Mouse (Mus musculus) G1E-ER4 (cell line): ENCODE measurements around the gene Scn4b. TPM values are rescaled to one million over a fixed set of nuclear protein-coding genes. Genes with fewer than 3 reads are reported as not detected.

Source experiments
- GATA1 ChIP-seq: IDR thresholded peaks from one replicate; pipeline ENCODE4 v1.8.0; 2012; ENCODE audit warnings: low read length, inconsistent platforms
- polyA plus RNA-seq: library from polyadenylated mRNA; stranded (reverse); fragments of >175 nt; gene quantifications from 2 replicates; pipeline ENCODE4 v1.2.3, GENCODE M21; 2012

Scn4b gene
- polyA plus RNA-seq, 1 experiment, result not detected

DNA sequence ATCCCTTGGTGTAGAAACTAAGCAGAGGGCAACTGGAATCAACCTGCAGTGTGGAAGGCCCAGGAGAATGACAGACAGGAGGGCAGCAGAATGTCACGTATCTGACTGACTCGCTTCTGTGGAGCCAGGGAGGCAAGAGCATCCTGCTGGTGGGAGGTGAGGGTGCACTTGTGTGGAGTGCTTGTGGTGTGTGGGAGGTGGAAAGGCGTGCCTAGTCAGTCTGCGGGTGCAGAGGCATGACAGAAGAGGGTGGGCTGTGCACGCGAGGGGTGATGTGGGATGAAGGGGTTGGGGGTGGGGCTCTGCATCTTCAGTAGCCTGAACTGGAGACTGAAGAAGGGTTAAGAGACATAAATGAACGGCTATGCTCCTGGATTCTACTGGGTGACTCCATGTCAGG is 15.2 kb downstream of the Scn4b start:
- no peak for TF ChIP-seq GATA1

DNA sequence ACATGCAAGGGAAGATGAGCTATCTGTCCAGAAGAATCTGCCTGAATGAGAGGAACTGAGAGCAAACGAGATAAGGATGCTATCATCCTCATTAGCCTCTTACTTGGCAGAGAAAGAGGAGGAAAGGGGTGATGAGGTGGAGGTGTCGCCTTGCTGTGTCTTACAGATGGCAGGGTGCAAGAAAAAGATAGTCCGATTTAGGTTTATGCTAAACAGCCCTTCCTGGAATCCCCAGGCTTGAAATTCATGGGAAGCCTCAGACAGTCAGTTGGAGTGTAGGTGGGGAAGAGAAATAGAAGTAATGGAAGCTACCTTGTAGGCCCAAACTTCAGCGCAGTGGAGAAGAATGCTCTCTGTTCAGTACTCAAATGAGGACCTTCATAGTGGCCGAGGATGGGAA is 29.7 kb downstream of the Scn4b start:
- TF ChIP-seq GATA1, result no peak

DNA sequence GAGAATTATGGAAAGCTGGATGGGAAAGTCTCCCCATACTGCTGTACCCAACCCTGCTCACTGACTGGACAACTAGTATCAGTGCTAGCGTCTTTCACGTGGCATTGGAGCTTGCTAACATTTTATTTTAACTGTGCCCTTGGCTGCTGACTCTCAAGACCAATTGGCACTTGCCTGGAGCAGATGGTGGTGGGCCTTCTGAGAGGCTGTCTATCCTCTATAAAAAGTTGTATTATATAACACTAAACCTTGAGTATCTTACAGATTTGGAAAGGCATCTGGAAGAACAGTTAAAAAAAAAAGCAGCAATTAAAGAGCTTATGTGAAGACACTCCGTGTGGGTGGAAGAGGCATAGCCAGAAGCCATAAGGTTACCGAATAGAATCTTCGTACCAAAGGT is 32.0 kb downstream of the Scn4b start:
- no peak for TF ChIP-seq GATA1

GRCm38 (mm10) chr9:45171073-45171610 is 32.9 kb downstream of the Scn4b start:
- TF ChIP-seq GATA1, result no peak

DNA sequence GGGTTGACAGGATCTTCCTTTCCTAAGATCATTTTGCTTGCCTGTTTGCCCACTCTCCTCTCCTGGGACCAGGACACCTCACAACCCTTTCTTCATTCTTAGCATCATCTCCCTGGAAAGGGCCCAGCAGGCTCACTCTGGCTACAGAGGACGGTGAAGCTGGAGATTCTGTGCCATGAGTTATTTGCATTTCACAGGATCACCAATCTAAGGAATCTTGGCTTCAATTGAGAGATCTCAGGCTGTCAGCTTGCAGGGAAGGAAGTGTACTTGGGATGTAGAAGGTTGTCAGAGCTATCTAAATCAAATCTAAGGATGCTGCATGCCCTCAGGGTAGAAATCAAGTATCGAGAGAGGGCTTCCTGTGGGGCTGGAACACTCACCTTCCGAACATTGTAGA is 35.3 kb downstream of the Scn4b start:
- no peak for TF ChIP-seq GATA1

DNA sequence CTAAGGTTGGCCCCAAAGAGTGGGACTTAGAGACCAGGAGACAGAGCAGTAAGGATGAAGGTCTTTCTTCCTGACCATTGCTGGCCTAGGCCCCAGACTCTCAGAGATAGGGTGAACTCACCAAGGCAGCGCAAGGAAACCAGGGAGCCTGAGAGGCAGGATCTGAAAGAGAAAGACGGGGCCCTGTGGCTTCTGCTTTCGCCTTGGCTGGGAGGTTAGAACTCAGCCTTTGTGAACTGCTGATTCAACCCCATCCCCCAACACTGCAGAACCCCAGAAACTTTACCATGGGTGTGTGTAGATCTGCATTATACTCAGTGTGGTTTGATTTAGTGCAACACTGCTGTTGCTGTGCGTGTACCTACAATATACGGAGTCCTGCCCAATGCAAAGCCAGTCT is 41.1 kb downstream of the Scn4b start:
- TF ChIP-seq GATA1, result no peak

DNA sequence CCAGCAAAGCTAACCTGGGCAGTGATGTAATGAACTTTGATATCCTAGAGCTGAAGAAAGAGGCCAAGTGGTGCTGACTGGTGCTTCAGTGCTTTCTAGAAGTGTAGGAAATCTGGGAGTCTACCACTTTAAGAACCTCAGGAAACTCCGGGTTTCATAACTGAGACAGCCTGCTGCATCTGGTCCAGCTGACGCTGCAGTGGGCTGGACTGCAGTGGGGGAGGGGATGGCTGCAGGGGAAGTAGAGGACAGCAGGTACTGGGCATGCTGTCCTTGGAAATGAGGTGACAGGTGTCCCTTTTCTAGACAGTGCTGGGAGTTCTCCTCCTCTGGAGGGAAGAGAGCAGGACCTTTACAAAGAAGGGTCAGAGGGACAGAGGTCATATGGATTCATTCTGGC is 43.6 kb downstream of the Scn4b start, which contains the start of gene BC049352:
Gene BC049352 (plus strand): TSS at position 238 of the 400 bp plus-strand sequence.
- TF ChIP-seq GATA1, result no peak

DNA sequence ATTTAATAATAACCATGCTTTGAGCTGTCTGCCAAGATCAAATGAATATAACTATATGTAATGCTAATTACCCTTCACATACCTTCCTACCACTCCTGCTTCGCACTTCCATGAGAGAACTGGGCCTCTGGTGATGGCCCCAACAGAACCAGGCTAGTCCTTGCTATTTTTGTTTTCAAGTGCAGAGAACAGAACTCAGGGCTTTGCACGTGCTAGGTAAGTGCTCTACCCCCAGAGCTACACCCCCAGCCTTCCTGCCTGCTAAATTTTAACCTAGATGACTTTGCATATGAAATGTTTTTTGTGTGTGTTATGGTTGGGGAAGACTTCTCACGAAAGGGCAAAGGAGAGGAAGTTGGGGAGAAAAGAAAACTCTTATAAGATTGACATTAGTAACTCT is 44.3 kb downstream of the Scn4b start:
- no peak for TF ChIP-seq GATA1

DNA sequence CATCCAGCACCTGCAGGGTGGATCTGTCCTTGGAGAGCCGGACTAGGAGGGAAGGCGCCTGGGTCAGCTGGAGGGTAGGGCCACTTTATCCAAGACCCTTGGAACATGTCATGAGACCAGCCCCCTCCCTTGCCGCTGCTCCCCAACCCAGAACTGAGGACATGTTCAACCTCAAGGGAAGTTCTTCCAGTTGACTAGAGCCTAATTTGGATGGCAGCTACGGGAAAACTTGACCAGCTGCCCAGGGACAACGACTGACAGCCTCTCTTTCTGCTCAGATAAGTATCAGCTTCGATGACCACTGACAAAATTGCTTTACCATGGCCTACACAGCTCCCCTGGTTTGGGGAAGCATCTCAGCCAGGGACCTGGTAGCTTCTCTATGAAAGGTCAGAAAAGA is 45.1 kb downstream of the Scn4b start:
- TF ChIP-seq GATA1, result no peak

DNA sequence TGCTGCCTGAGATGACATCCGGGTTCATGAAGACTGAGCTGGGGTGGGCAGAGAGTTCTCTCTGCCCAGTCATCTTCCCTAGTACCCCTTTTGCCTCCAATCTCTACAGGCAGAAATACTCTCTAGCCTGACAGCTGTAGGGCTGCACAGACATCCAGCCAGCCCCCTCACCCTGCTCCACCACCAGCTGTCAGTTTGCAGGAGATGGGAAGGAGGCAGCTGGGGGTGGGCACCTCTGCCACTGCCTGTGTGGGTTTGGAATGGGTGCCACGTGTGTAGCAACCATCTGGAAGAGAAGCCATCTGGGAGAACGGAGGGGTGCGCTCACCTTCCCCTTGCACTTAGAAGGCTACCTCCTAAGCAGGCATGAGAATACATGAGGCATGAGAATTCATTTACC is 47.1 kb downstream of the Scn4b start:
- TF ChIP-seq GATA1, result no peak

DNA sequence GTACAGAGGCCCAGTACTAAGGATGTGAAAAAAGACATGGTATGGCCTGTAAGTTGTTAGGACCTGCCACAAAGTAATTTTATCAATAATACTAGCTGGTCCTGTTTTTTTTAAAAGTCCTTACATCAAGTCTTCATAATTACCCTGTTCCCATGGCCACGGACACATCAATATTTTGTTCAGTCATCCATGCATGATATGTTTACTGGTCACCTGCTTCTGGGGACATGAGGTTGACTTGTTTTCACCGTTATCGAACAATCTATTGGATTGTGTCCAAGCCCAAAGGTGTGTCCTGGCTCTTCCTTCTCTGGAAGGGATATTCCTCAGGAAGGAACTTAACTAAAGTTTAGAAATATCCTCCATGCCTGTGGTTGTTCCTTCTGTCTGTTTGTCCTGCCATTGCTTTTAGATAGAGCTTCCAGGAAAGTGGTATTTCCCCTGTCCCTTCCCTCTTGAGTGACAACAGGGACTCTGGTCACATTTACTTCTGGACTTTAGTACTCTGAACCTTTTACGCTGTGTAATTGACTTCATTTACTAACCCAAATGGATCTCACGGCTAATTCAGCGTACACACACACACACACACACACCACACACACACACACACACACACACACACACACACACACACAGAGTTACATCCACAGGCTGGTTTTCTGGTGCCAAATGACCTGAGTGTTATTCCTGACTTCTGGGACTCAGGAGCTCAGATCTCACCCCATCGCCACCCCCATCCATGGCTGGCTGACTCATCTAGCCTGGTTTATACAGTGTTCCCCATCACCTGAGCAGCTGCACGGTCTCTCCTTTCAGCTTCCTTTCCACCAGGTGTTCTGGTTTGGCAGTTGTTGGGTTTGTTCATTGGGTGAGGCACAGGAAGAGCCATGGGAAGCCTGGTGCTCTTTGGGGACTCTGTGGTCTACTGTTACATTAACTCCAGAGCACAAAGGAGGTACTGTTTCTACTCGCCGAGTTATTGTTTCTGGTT is 50.7 kb downstream of the Scn4b start:
- TF ChIP-seq GATA1, result no peak

DNA sequence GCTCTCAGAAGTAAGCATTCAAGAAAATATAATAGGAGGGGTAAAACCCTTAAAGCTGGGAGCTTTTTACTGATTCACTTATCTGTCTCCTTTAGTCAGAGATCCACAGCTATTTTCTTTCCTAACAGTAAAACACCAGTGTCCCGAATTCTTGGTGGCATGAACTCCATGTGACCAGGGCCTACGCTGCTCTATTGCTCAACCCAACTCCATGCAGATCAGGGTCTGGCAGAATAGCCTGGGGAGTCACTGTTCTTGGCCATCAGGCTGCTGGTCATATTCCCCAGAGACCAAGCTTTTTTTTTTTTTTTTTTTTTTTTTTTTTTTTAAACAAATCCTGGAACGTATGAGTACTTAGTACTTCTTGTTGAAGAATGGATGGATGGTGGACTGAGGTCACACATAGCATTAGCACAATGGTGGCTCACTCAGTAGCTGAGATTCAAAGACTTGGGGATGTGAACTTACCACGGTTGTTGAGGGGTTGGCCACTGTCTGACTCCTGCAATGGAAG is 51.5 kb downstream of the Scn4b start:
- no peak for TF ChIP-seq GATA1

GRCm38 (mm10) chr9:45195468-45195867 is 57.3 kb downstream of the Scn4b start:
- no peak for TF ChIP-seq GATA1

GRCm38 (mm10) chr9:45196125-45196830 is 58.1 kb downstream of the Scn4b start:
- TF ChIP-seq GATA1, result no peak

DNA sequence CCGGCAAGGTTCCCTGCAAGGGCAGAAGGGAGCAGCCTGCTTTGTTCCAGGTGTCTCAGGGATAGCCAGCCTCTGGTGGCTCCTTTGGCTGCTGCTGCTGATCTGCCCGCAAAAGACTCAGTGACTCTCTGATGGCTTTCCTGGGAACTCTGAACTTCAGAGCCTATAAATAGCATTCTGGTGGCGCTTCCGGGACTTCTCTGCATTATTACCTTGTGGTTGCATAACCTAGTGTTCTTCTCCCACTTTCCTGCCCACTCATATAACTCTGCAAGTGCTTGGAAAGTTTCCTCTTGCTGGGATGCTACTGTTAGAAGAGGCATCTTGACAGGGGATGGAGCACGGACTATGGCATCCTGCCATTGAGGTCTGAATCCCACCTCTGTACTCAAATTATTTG is 59.4 kb downstream of the Scn4b start:
- TF ChIP-seq GATA1, result no peak
